Comparison of ENCODE assay signal across 8 mouse cellular contexts in the genomic region with DNA sequence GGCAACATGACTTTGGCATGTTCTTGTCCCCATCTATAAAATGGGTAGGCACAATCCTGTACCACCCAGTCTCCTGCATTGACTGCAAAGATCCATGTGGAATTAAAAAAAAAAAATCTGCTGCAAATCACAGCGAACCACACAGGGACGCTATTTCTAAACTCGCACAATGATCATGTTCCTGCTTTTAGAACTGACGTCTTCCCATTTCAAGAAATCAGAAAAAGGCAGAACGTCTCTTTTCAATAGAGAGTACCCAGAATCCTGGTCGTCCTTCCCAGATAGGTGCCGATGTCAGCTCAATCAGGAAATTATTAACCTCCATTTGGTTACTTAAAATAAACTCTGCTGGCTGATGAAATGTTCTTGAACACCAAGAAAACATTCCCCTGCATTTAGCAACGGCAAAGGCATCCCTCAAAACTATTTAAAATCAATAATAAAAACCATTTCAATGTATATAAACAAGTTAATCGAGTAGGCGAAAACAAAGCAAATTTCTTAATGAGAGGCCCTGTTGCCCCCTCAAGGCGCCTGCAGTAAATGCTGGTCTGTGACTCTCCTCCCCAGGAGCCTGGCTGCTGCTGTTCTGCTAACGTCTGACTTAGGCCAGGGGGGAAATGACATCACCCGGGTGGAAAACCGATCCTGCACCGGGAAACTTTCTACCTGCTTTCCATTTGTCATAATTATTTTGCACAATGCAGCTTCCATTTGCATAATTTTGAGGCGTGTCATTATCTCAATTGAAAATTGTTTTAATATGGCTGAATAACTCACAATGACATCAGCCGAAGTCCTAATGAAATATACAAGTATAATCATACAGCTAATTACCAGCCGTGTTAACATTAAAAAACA. TPM values are rescaled to one million over a fixed set of nuclear protein-coding genes. Genes with fewer than 3 reads are reported as not detected.
DNase-seq lines count a peak whose midpoint lies in the region; ATAC-seq lines count a peak whose summit lies in the region.

No protein-coding gene starts in this region.

- DNase-seq in cerebellum, adult 11 months, result peak; percentile 43
- DNase-seq in cerebellum, postnatal 4 days (ENCODE audit: low spot score in 2 of 2), result no peak
- peak; percentile 40 for DNase-seq in hindbrain, embryonic 11.5 days (ENCODE audit: low spot score)
- peak; percentile 29 to 35 for DNase-seq in layer of hippocampus, postnatal 14 days (ENCODE audit: low spot score in 2 of 2)
- no peak for DNase-seq in spleen, adult 18-20 months

- peak overlapping the region; percentile 42; the same call in 1 of the 2 replicates for H3K27ac ChIP-seq in brown adipose tissue, adult 24 weeks (replicated peaks; ENCODE audit: low read depth, low read length)
- no peak overlapping the region for H3K27ac ChIP-seq in forebrain, embryonic 15.5 days (replicated peaks)
- H3K27ac ChIP-seq in hindbrain, embryonic 11.5 days (ENCODE audit: low read depth, low read length), result no peak overlapping the region

- no peak overlapping the region for H3K9ac ChIP-seq in forebrain, embryonic 15.5 days (replicated peaks)
- no peak overlapping the region for H3K9ac ChIP-seq in hindbrain, embryonic 11.5 days (ENCODE audit: low read depth, low read length)

- no peaks in the 10 kb centered on the region for H3K9me3 ChIP-seq in forebrain, embryonic 15.5 days
- no peaks in the 10 kb centered on the region for H3K9me3 ChIP-seq in hindbrain, embryonic 11.5 days (ENCODE audit: control insufficient read depth, low read length)

- H3K4me1 ChIP-seq in brown adipose tissue, adult 24 weeks (ENCODE audit: control insufficient read depth, insufficient read depth, insufficient read length, low read length), result no peaks in the 10 kb centered on the region
- H3K4me1 ChIP-seq in forebrain, embryonic 15.5 days, result peaks cover 30% of the 10 kb centered on the region
- no peaks in the 10 kb centered on the region for H3K4me1 ChIP-seq in hindbrain, embryonic 11.5 days (replicated peaks; ENCODE audit: control insufficient read depth, insufficient read depth, low read length)

- H3K36me3 ChIP-seq in forebrain, embryonic 15.5 days, result no peaks in the 10 kb centered on the region
- H3K36me3 ChIP-seq in hindbrain, embryonic 11.5 days (ENCODE audit: control insufficient read depth, insufficient read depth, low read length), result no peaks in the 10 kb centered on the region

- peak overlapping the region; percentile 97 for H3K4me2 ChIP-seq in forebrain, embryonic 15.5 days (replicated peaks)
- H3K4me2 ChIP-seq in hindbrain, embryonic 11.5 days (replicated peaks; ENCODE audit: low read depth, low read length), result 0 out of 2 replicates have a peak overlapping the region, but pooled peaks have one; percentile 7

- whole genome bisulfite sequencing in forebrain, embryonic 15.5 days, result 20% methylated on average over 18 of the region's 18 CpGs
- 27% methylated on average over 18 of the region's 18 CpGs for WGBS in hindbrain, embryonic 11.5 days

- H3K4me3 ChIP-seq in brown adipose tissue, adult 24 weeks (ENCODE audit: insufficient read depth, low read depth, low read length), result no peak overlapping the region
- peak overlapping the region; percentile 70 for H3K4me3 ChIP-seq in forebrain, embryonic 15.5 days
- H3K4me3 ChIP-seq in hindbrain, embryonic 11.5 days (ENCODE audit: low read depth, low read length), result no peak overlapping the region

- ATAC-seq in forebrain, embryonic 15.5 days (replicated peaks), result no peak
- no peak for ATAC-seq in hindbrain, embryonic 11.5 days (ENCODE audit: low FRiP score)
- 0 out of 2 replicates have a peak, but pooled peaks have one; percentile 26 for ATAC-seq in megakaryocyte-erythroid progenitor cell, adult 5-6 weeks (replicated peaks; ENCODE audit: low FRiP score, low TSS enrichment, poor library complexity, severe bottlenecking)

- no peaks in the 10 kb centered on the region for H3K27me3 ChIP-seq in forebrain, embryonic 15.5 days
- H3K27me3 ChIP-seq in hindbrain, embryonic 11.5 days (ENCODE audit: control insufficient read depth, insufficient read depth, low read length), result no peaks in the 10 kb centered on the region

RNA-seq across cellular contexts. Expression of a gene that starts 3.4 kb away (rescaled TPM):
- 5.0 and 8.5 TPM in 2 replicates for polyA plus RNA-seq in brown adipose tissue, adult 24 weeks (2012; ENCODE audit: insufficient read depth, insufficient read length, missing spikeins)
- polyA plus RNA-seq in forebrain, embryonic 15.5 days (2015; fragmentation: Nextera tagmentation; extraction: Ambion mirVana), result 14.4 and 15.1 TPM in 2 replicates
- 17.5 and 23.3 TPM in 2 replicates for polyA plus RNA-seq in hindbrain, embryonic 11.5 days (2014; fragmentation: Nextera tagmentation; extraction: Ambion mirVana)
- total RNA-seq in layer of hippocampus, postnatal 14 days (2021), result 10 to 100 TPM; 14.7 to 18.7 TPM
- total RNA-seq in megakaryocyte-erythroid progenitor cell, adult 5-6 weeks (2014; fragmentation: Nextera tagmentation), result 0.59 and 1.7 TPM in 2 replicates
- total RNA-seq in megakaryocyte-erythroid progenitor cell, adult 5-6 weeks (2017), result 1.2 and 1.6 TPM in 2 replicates

Comparison
In these comparisons a context has a peak if more than half of its experiments do, and no peak if none do; other contexts are left out.
1. DNase-seq: peak in cerebellum, adult 11 months (single experiment), hindbrain, embryonic 11.5 days (single experiment) and layer of hippocampus, postnatal 14 days (2 of 2); none in cerebellum, postnatal 4 days (0 of 2) and spleen, adult 18-20 months (0 of 2).